Mouse (Mus musculus): ENCODE measurements around the gene Ccr8. TPM values are rescaled to one million over a fixed set of nuclear protein-coding genes. Genes with fewer than 3 reads are reported as not detected.

The Ccr8 gene
- polyA plus RNA-seq (2016; fragmentation: Nextera tagmentation; extraction: Ambion mirVana) = not detected in 2 replicates

- Histone ChIP-seq H3K27ac (no peak within 1 kb of the TSS), H3K36me3 (no peaks in the 10 kb centered on the region), H3K4me2 (replicated peaks) (no peak within 1 kb of the TSS), H3K9ac (no peak within 1 kb of the TSS), H3K4me1 (no peaks in the 10 kb centered on the region), H3K27me3 (no peaks in the 10 kb centered on the region), H3K9me3 (replicated peaks) (no peaks in the 10 kb centered on the region), H3K4me3 (no peak within 1 kb of the TSS)
- WGBS = 79% methylated on average over 5 of the region's 5 CpGs
- ATAC-seq (ENCODE audit: low FRiP score) = no peak
Measured at GRCm38 (mm10) chr9:120091696-120092238, at the start of gene Ccr8. TSS of gene Ccr8 (plus strand) at chr9:120092114.

GRCm38 (mm10) chr9:120043115-120043514 lies 48.8 kb upstream of the Ccr8 start:
- Histone ChIP-seq H3K27me3 (no peaks in the 10 kb centered on the region), H3K4me2 (replicated peaks) (no peak overlapping the region), H3K9me3 (replicated peaks) (0 out of 2 replicates have a peak, but pooled peaks cover 3% of the 10 kb centered on the region), H3K27ac (no peak overlapping the region), H3K36me3 (no peaks in the 10 kb centered on the region), H3K9ac (no peak overlapping the region), H3K4me3 (no peak overlapping the region), H3K4me1 (no peaks in the 10 kb centered on the region)
- WGBS = 88% methylated on average over 7 of the region's 7 CpGs
- ATAC-seq (ENCODE audit: low FRiP score) = no peak

GRCm38 (mm10) chr9:120048495-120048894 lies 43.4 kb upstream of the Ccr8 start:
- WGBS = 78% methylated on average over 6 of the region's 6 CpGs
- Histone ChIP-seq H3K27me3 (no peaks in the 10 kb centered on the region), H3K4me3 (no peak overlapping the region), H3K4me2 (replicated peaks) (no peak overlapping the region), H3K4me1 (no peaks in the 10 kb centered on the region), H3K27ac (no peak overlapping the region), H3K9ac (no peak overlapping the region), H3K9me3 (replicated peaks) (no peaks in the 10 kb centered on the region), H3K36me3 (no peaks in the 10 kb centered on the region)
- no peak for ATAC-seq (ENCODE audit: low FRiP score)

GRCm38 (mm10) chr9:120049407-120049806 lies 42.5 kb upstream of the Ccr8 start:
- no peak overlapping the region for H3K4me2 ChIP-seq (replicated peaks)
- H3K36me3 ChIP-seq = no peaks in the 10 kb centered on the region
- H3K4me3 ChIP-seq = no peak overlapping the region
- H3K9me3 ChIP-seq (replicated peaks) = no peaks in the 10 kb centered on the region
- no peaks in the 10 kb centered on the region for H3K27me3 ChIP-seq
- ATAC-seq (ENCODE audit: low FRiP score) = no peak
- H3K9ac ChIP-seq = no peak overlapping the region
- no peak overlapping the region for H3K27ac ChIP-seq
- 71% methylated on average over 3 of the region's 3 CpGs for WGBS
- no peaks in the 10 kb centered on the region for H3K4me1 ChIP-seq

GRCm38 (mm10) chr9:120054545-120055277 lies 37.2 kb upstream of the Ccr8 start:
- H3K27ac ChIP-seq = no peak overlapping the region
- no peaks in the 10 kb centered on the region for H3K36me3 ChIP-seq
- no peaks in the 10 kb centered on the region for H3K9me3 ChIP-seq (replicated peaks)
- H3K4me3 ChIP-seq = no peak overlapping the region
- H3K4me2 ChIP-seq (replicated peaks) = no peak overlapping the region
- H3K27me3 ChIP-seq = no peaks in the 10 kb centered on the region
- H3K4me1 ChIP-seq = peaks cover 9% of the 10 kb centered on the region; the same call in 1 of the 2 replicates
- ATAC-seq (ENCODE audit: low FRiP score) = no peak
- 52% methylated on average over 8 of the region's 8 CpGs for WGBS
- no peak overlapping the region for H3K9ac ChIP-seq

GRCm38 (mm10) chr9:120056201-120056600 lies 35.7 kb upstream of the Ccr8 start:
- 82% methylated on average over 9 of the region's 9 CpGs for WGBS
- H3K9ac ChIP-seq = no peak overlapping the region

GRCm38 (mm10) chr9:120058730-120059129 lies 33.2 kb upstream of the Ccr8 start:
- no peak for ATAC-seq (ENCODE audit: low FRiP score)
- peaks cover 9% of the 10 kb centered on the region; the same call in 1 of the 2 replicates for H3K4me1 ChIP-seq
- no peaks in the 10 kb centered on the region for H3K36me3 ChIP-seq
- 81% methylated on average over 3 of the region's 3 CpGs for WGBS
- no peaks in the 10 kb centered on the region for H3K9me3 ChIP-seq (replicated peaks)
- no peak overlapping the region for H3K9ac ChIP-seq
- no peaks in the 10 kb centered on the region for H3K27me3 ChIP-seq
- no peak overlapping the region for H3K4me2 ChIP-seq (replicated peaks)
- H3K27ac ChIP-seq = no peak overlapping the region
- no peak overlapping the region for H3K4me3 ChIP-seq

More at GRCm38 (mm10) chr9:120056201-120056600, 35.7 kb upstream of the Ccr8 start:
- no peak overlapping the region for H3K4me3 ChIP-seq
- no peak overlapping the region for H3K4me2 ChIP-seq (replicated peaks)
- peaks cover 9% of the 10 kb centered on the region; the same call in 1 of the 2 replicates for H3K4me1 ChIP-seq
- H3K27me3 ChIP-seq = no peaks in the 10 kb centered on the region
- H3K9me3 ChIP-seq (replicated peaks) = no peaks in the 10 kb centered on the region
- ATAC-seq (ENCODE audit: low FRiP score) = no peak
- H3K27ac ChIP-seq = no peak overlapping the region
- H3K36me3 ChIP-seq = no peaks in the 10 kb centered on the region

GRCm38 (mm10) chr9:120064317-120064716 lies 27.6 kb upstream of the Ccr8 start:
- ATAC-seq (ENCODE audit: low FRiP score) = no peak
- Histone ChIP-seq H3K4me3 (no peak overlapping the region), H3K9me3 (replicated peaks) (no peaks in the 10 kb centered on the region), H3K27me3 (no peaks in the 10 kb centered on the region), H3K4me1 (no peaks in the 10 kb centered on the region), H3K4me2 (replicated peaks) (no peak overlapping the region), H3K27ac (no peak overlapping the region), H3K9ac (no peak overlapping the region), H3K36me3 (no peaks in the 10 kb centered on the region)
- 71% methylated on average over 4 of the region's 4 CpGs for WGBS

GRCm38 (mm10) chr9:120067609-120068008 lies 24.3 kb upstream of the Ccr8 start:
- no peaks in the 10 kb centered on the region for H3K4me1 ChIP-seq
- ATAC-seq (ENCODE audit: low FRiP score) = no peak
- no peak overlapping the region for H3K27ac ChIP-seq
- WGBS = 95% methylated on average over 2 of the region's 2 CpGs
- H3K9me3 ChIP-seq (replicated peaks) = no peaks in the 10 kb centered on the region
- H3K4me2 ChIP-seq (replicated peaks) = no peak overlapping the region
- H3K27me3 ChIP-seq = no peaks in the 10 kb centered on the region
- no peaks in the 10 kb centered on the region for H3K36me3 ChIP-seq
- H3K4me3 ChIP-seq = no peak overlapping the region
- H3K9ac ChIP-seq = no peak overlapping the region

- H3K27me3 ChIP-seq = no peaks in the 10 kb centered on the region
Measured at GRCm38 (mm10) chr9:120068047-120068446, 23.9 kb upstream of the Ccr8 start.

GRCm38 (mm10) chr9:120069779-120070178 lies 22.1 kb upstream of the Ccr8 start, which contains the start of gene Cx3cr1:
TSS of gene Cx3cr1 (minus strand) at chr9:120069879.
- Histone ChIP-seq H3K4me2 (replicated peaks) (no peak within 1 kb of the TSS), H3K36me3 (no peaks in the 10 kb centered on the region), H3K9me3 (replicated peaks) (no peaks in the 10 kb centered on the region), H3K4me1 (no peaks in the 10 kb centered on the region), H3K27ac (no peak within 1 kb of the TSS), H3K9ac (no peak within 1 kb of the TSS), H3K27me3 (no peaks in the 10 kb centered on the region), H3K4me3 (no peak within 1 kb of the TSS)
- ATAC-seq (ENCODE audit: low FRiP score) = no peak
- WGBS = 85% methylated on average over 11 of the region's 11 CpGs

More at GRCm38 (mm10) chr9:120068047-120068446, 23.9 kb upstream of the Ccr8 start:
- no peaks in the 10 kb centered on the region for H3K4me1 ChIP-seq
- no peak overlapping the region for H3K9ac ChIP-seq
- H3K4me3 ChIP-seq = no peak overlapping the region
- H3K36me3 ChIP-seq = no peaks in the 10 kb centered on the region
- no peaks in the 10 kb centered on the region for H3K9me3 ChIP-seq (replicated peaks)
- H3K27ac ChIP-seq = no peak overlapping the region
- 67% methylated on average over 10 of the region's 10 CpGs for WGBS
- no peak overlapping the region for H3K4me2 ChIP-seq (replicated peaks)
- ATAC-seq (ENCODE audit: low FRiP score) = no peak

GRCm38 (mm10) chr9:120071251-120071650 lies 20.7 kb upstream of the Ccr8 start:
- no peak overlapping the region for H3K27ac ChIP-seq
- H3K9ac ChIP-seq = 0 out of 2 replicates have a peak overlapping the region, but pooled peaks have one; percentile 38
- no peak overlapping the region for H3K4me3 ChIP-seq
- H3K4me1 ChIP-seq = no peaks in the 10 kb centered on the region
- H3K9me3 ChIP-seq (replicated peaks) = no peaks in the 10 kb centered on the region
- no peak overlapping the region for H3K4me2 ChIP-seq (replicated peaks)
- no peaks in the 10 kb centered on the region for H3K36me3 ChIP-seq
- 83% methylated on average over 2 of the region's 2 CpGs for WGBS
- H3K27me3 ChIP-seq = no peaks in the 10 kb centered on the region
- no peak for ATAC-seq (ENCODE audit: low FRiP score)
